Mouse (Mus musculus) stomach, postnatal 0 days (tissue): ENCODE results near the gene Mast4.

Experiments used
- CTCF ChIP-seq: IDR thresholded peaks from 2 replicates; pipeline ENCODE4 v1.5.1; 2016; ENCODE audit warnings: antibody characterized with exemption, low read depth, mild to moderate bottlenecking, moderate library complexity
- EP300 ChIP-seq: optimal IDR thresholded peaks from 2 replicates; pipeline ENCODE3; 2016; ENCODE audit warnings: antibody characterized with exemption

DNA sequence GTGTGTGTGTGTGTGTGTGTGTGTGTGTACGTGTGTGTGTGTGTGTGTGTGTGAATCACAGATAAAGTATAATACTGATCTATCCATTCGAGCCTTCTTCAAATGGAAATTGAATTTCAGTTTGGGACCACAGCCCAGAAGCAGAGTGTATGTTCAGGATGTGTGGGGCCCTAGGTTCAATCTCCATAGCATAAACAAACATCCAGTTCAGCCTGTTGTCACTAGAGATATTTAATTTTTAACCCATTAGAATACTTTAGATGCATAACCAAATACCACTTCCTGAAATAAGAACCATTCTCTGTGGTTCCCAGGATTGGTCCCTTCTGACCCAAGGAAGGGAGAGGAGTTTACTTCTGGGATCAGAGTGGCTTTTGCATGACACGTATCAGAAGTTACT is 468.8 kb downstream of the Mast4 start:
- TF ChIP-seq CTCF (no peak), EP300 (no peak)
